Mouse (Mus musculus) lung, adult 2 months (tissue): ENCODE data around the gene Iqschfp.

Experiments
- CTCF ChIP-seq: fragments of 200-500 bp; IDR thresholded peaks from 2 replicates; pipeline ENCODE4 v1.5.1; 2011; ENCODE audit warnings: mild to moderate bottlenecking, low read length, control low read depth; ENCODE audit not compliant: insufficient read depth
- POLR2A ChIP-seq: fragments of 200-500 bp; IDR thresholded peaks from 2 replicates; pipeline ENCODE4 v1.6.1; 2011; ENCODE audit warnings: low read depth, mild to moderate bottlenecking, control low read depth, low read length, borderline replicate concordance; ENCODE audit errors: extremely low read depth

DNA sequence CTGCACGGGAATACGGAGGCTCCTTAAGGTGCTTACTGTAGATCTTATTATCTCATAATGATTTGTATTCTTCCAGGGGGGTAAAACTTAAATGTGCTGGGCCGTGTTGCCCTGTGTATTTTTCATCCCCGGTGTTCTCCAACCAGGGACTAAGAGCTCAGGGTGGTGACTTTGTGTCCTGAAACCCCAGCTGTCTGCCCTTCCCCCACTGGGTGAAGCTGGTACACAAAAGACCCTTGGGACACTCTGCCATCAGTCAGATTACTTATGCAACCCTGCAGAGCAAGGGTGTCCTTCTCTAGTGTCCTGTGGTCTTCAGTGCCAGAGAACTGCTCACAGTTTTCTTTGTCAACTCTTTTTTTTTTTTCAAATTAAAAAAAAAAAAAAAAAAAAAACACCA lies 693.2 kb downstream of the Iqschfp start:
- no peak for TF ChIP-seq POLR2A
- no peak for TF ChIP-seq CTCF
